Mouse (Mus musculus): ENCODE results near the gene Camsap2. TPM values are rescaled to one million over a fixed set of nuclear protein-coding genes. Genes with fewer than 3 reads are reported as not detected.
A peak's percentile ranks its signal among the peaks of the same experiment; 100 is the strongest.

Gene Camsap2
- total and polyA plus RNA-seq, 3 experiments = 8.8 to 46.9 (median 40.5) TPM

DNA sequence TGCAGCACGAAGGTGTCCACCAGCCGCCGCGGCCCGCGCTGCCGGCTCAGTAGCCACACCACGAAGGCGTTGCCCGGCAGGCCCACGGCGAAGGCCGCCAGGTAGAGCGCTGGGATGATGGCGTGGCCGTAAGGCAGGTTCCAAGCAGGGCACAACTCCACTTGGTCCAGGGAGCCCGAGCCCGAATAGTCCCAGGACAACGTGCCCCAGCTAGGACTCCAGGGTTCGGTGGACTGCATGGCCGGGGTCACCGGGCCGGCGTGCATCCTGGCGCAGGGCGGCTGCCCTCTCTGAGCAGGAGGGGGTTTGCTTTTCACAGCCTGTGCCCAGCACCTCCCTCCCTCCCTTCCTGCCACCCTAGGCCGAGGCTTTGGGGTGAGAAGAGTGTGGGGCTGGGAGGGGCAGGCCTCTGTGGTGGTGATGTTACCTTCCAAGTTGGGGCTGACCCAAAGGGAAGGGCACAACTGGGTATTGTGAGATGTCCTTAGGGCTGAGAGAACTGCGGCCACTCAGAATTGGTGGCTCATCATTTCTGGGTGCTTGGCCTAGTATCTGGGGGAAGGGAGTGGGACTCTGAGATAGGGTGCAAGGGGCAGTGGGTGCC is 85.2 kb downstream of the Camsap2 start, which contains the start of gene Gpr25:
TSS of gene Gpr25 (minus strand) at position 239 of the 604 bp plus-strand sequence.
- ATAC-seq (ENCODE audit: extremely low read depth, insufficient number of reproducible peaks, low FRiP score, poor library complexity, severe bottlenecking) = no peak
- peaks cover 26% of the 10 kb centered on the region for H3K4me1 ChIP-seq (ENCODE audit: insufficient read depth, low read depth, low read length)
- peaks cover 56% of the 10 kb centered on the region for H3K27me3 ChIP-seq (ENCODE audit: insufficient read depth, low read length)
- H3K4me3 ChIP-seq (ENCODE audit: low read depth, low read length) = peak within 1 kb of the TSS; percentile 17; the same call in 1 of the 2 replicates
- H3K36me3 ChIP-seq (replicated peaks) = no peaks in the 10 kb centered on the region
- TF ChIP-seq GATA2 (IDR thresholded peaks at IDR 0.05; ENCODE audit: borderline replicate concordance, low read depth, low read length) (no peak), TAL1 (conservative IDR thresholded peaks at IDR 0.05; ENCODE audit: low read depth, low read length) (no peak), CTCF (IDR thresholded peaks at IDR 0.05; ENCODE audit: low read depth, low read length) (no peak), GATA1 (IDR thresholded peaks at IDR 0.05; ENCODE audit: borderline replicate concordance, low read length) (no peak), POLR2AphosphoS5 (IDR thresholded peaks at IDR 0.05; ENCODE audit: insufficient replicate concordance, low read depth, low read length) (no peak)
- DNase-seq (ENCODE audit: low spot score) = no peak
- peaks cover 15% of the 10 kb centered on the region for H3K9me3 ChIP-seq (replicated peaks)

DNA sequence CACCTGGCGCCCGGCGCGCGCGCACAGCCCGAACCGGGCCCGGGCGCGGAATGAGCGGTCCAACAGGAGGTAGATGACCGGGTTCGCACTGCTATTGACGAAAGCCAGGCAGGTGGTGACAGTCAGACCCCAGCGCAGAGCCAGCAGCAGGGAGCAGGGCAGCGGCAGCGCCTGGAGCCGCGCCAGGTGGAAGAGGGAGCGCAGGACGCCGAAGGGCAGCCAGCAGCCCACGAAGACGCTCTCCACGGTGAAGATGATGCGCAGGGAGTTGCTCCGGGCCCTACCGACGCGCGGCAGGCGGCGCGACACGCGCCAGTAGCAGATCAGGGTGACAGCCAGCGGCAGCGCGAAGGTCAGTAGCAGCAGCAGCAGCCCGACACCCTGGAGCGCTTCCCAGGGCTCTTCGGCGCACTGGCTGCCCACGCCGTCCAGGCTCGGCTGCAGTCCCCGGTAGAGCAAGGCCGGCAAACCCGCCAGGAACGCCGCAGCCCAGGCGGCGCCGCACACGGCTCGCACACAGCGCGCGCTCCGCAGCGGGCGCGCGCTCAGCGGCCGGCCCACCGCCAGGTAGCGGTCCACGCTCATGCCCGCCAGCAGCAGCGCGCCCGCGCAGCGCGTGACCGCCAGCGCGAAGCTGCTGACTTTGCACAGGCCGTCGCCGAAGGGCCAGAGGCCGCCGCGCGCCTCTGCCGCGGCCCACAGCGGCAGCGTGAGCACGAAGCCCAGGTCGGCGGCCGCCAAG is 85.8 kb downstream of the Camsap2 start:
- no peak for ATAC-seq (ENCODE audit: extremely low read depth, insufficient number of reproducible peaks, low FRiP score, poor library complexity, severe bottlenecking)
- TF ChIP-seq CTCF (IDR thresholded peaks at IDR 0.05; ENCODE audit: low read depth, low read length) = no peak
- no peak for TF ChIP-seq GATA2 (IDR thresholded peaks at IDR 0.05; ENCODE audit: borderline replicate concordance, low read depth, low read length)
- TF ChIP-seq TAL1 (conservative IDR thresholded peaks at IDR 0.05; ENCODE audit: low read depth, low read length) = no peak
- no peak for TF ChIP-seq POLR2AphosphoS5 (IDR thresholded peaks at IDR 0.05; ENCODE audit: insufficient replicate concordance, low read depth, low read length)
- no peak for TF ChIP-seq GATA1 (IDR thresholded peaks at IDR 0.05; ENCODE audit: borderline replicate concordance, low read length)
- no peak for DNase-seq (ENCODE audit: low spot score)
- peaks cover 15% of the 10 kb centered on the region for H3K9me3 ChIP-seq (replicated peaks)
- H3K27me3 ChIP-seq (ENCODE audit: insufficient read depth, low read length) = peaks cover 56% of the 10 kb centered on the region
- H3K36me3 ChIP-seq (replicated peaks) = no peaks in the 10 kb centered on the region
- peaks cover 33% of the 10 kb centered on the region for H3K4me1 ChIP-seq (ENCODE audit: insufficient read depth, low read depth, low read length)
- H3K4me3 ChIP-seq (ENCODE audit: low read depth, low read length) = peak overlapping the region; percentile 9; the same call in 1 of the 2 replicates

DNA sequence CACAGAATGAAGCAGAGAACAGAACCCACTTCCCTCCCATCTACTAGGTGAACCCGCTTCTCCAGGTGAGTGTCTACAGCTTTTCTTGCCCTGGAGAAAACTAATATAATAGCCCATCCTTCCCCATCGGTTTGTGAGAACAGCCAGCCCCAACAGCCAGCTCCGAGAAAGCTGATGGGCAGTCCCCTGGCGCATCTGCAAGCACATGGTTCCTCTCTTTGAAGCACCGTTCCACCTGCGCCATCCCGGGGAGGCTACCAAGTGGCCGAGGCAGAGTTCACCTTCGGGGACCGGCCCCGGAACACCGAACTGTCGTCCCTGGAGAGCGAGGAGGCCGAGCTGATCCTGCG is 86.4 kb downstream of the Camsap2 start:
- DNase-seq (ENCODE audit: low spot score) (no peak), ATAC-seq (ENCODE audit: extremely low read depth, insufficient number of reproducible peaks, low FRiP score, poor library complexity, severe bottlenecking) (no peak)
- TF ChIP-seq POLR2AphosphoS5 (IDR thresholded peaks at IDR 0.05; ENCODE audit: insufficient replicate concordance, low read depth, low read length) (no peak), TAL1 (conservative IDR thresholded peaks at IDR 0.05; ENCODE audit: low read depth, low read length) (no peak), GATA2 (IDR thresholded peaks at IDR 0.05; ENCODE audit: borderline replicate concordance, low read depth, low read length) (no peak), GATA1 (IDR thresholded peaks at IDR 0.05; ENCODE audit: borderline replicate concordance, low read length) (no peak), CTCF (IDR thresholded peaks at IDR 0.05; ENCODE audit: low read depth, low read length) (no peak)
- Histone ChIP-seq H3K4me1 (ENCODE audit: insufficient read depth, low read depth, low read length) (peaks cover 38% of the 10 kb centered on the region), H3K36me3 (replicated peaks) (no peaks in the 10 kb centered on the region), H3K4me3 (ENCODE audit: low read depth, low read length) (no peak overlapping the region), H3K27me3 (ENCODE audit: insufficient read depth, low read length) (peaks cover 56% of the 10 kb centered on the region), H3K9me3 (replicated peaks) (peaks cover 15% of the 10 kb centered on the region)

DNA sequence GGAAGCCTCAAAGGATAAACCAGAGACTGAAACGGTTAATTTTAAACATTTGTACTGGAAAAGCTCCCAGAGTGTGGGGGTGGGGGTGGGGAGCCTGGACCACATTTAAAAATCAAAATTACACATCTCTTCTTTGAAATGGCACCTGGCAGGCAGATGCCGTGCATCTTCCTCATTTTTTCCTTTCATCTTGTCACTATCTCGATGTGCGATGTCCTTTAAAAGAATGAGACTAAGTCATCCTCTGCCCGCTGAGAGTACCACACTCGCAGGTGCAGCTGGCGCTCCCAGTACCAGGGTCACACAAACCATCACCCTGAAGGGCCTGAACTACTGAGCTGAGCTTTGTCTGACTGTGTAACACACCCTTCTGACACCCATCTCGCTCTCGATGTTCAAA is 87.4 kb downstream of the Camsap2 start:
- H3K27me3 ChIP-seq (ENCODE audit: insufficient read depth, low read length) = peaks cover 51% of the 10 kb centered on the region
- ATAC-seq (ENCODE audit: extremely low read depth, insufficient number of reproducible peaks, low FRiP score, poor library complexity, severe bottlenecking) = no peak
- H3K4me1 ChIP-seq (ENCODE audit: insufficient read depth, low read depth, low read length) = peaks cover 43% of the 10 kb centered on the region
- peaks cover 15% of the 10 kb centered on the region for H3K9me3 ChIP-seq (replicated peaks)
- no peak overlapping the region for H3K4me3 ChIP-seq (ENCODE audit: low read depth, low read length)
- TF ChIP-seq CTCF (IDR thresholded peaks at IDR 0.05; ENCODE audit: low read depth, low read length) = no peak
- H3K36me3 ChIP-seq (replicated peaks) = no peaks in the 10 kb centered on the region
- DNase-seq (ENCODE audit: low spot score) = no peak

DNA sequence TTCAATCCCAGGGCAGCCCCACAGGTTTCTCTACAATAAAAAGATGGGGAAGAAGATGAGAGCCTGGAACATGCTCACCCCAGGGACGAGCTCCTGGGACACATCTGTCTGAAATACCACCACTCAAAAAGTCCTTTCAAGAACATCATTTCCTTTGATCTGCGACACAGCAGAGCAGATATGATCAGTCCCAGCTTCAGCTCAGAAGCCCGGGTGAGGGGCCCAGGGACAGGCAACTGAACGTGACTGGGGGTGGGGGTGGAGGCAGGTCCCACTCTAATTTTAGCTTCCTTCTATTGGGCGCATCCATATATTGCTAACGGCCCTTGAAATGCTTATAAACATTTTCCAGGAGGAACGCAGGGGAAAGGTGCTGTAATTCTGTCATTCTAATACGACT is 90.2 kb downstream of the Camsap2 start:
- H3K36me3 ChIP-seq (replicated peaks) = no peaks in the 10 kb centered on the region
- peaks cover 31% of the 10 kb centered on the region for H3K27me3 ChIP-seq (ENCODE audit: insufficient read depth, low read length)
- H3K4me1 ChIP-seq (ENCODE audit: insufficient read depth, low read depth, low read length) = peaks cover 49% of the 10 kb centered on the region
- TF ChIP-seq CTCF (IDR thresholded peaks at IDR 0.05; ENCODE audit: low read depth, low read length) = no peak
- TF ChIP-seq GATA2 (IDR thresholded peaks at IDR 0.05; ENCODE audit: borderline replicate concordance, low read depth, low read length) = no peak
- TF ChIP-seq TAL1 (conservative IDR thresholded peaks at IDR 0.05; ENCODE audit: low read depth, low read length) = no peak
- TF ChIP-seq POLR2AphosphoS5 (IDR thresholded peaks at IDR 0.05; ENCODE audit: insufficient replicate concordance, low read depth, low read length) = no peak
- no peak for TF ChIP-seq GATA1 (IDR thresholded peaks at IDR 0.05; ENCODE audit: borderline replicate concordance, low read length)
- ATAC-seq (ENCODE audit: extremely low read depth, insufficient number of reproducible peaks, low FRiP score, poor library complexity, severe bottlenecking) = no peak
- peaks cover 13% of the 10 kb centered on the region for H3K9me3 ChIP-seq (replicated peaks)
- H3K4me3 ChIP-seq (ENCODE audit: low read depth, low read length) = no peak overlapping the region; the same call in 1 of the 2 replicates
- DNase-seq (ENCODE audit: low spot score) = no peak

DNA sequence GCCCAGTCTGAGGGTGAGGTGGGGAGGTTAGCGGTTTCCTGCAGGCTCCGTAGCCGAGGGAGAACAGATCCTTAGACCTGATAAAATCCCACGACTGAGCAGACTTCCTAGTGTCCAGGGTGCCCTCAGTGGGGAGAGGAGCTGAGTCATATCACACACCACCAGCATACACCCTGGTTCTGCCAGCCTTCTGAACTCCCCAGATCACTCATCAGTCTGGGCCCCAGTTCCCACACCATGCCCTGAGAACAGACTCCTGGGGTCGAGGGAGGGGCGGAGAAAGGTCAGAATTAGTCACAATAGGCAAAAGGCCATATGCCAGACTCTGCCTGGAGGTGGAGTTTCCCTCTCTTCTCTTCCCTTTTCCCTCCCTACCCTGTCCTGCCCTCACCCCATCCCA is 90.7 kb downstream of the Camsap2 start:
- ATAC-seq (ENCODE audit: extremely low read depth, insufficient number of reproducible peaks, low FRiP score, poor library complexity, severe bottlenecking) = peak; percentile 89
- Histone ChIP-seq H3K9me3 (replicated peaks) (peaks cover 8% of the 10 kb centered on the region), H3K4me1 (ENCODE audit: insufficient read depth, low read depth, low read length) (peaks cover 49% of the 10 kb centered on the region), H3K27me3 (ENCODE audit: insufficient read depth, low read length) (peaks cover 27% of the 10 kb centered on the region), H3K36me3 (replicated peaks) (no peaks in the 10 kb centered on the region), H3K4me3 (ENCODE audit: low read depth, low read length) (peak overlapping the region; percentile 34; the same call in 1 of the 2 replicates)
- TF ChIP-seq GATA1 (IDR thresholded peaks at IDR 0.05; ENCODE audit: borderline replicate concordance, low read length) = no peak
- TF ChIP-seq GATA2 (IDR thresholded peaks at IDR 0.05; ENCODE audit: borderline replicate concordance, low read depth, low read length) = no peak
- no peak for TF ChIP-seq CTCF (IDR thresholded peaks at IDR 0.05; ENCODE audit: low read depth, low read length)
- TF ChIP-seq TAL1 (conservative IDR thresholded peaks at IDR 0.05; ENCODE audit: low read depth, low read length) = no peak
- DNase-seq (ENCODE audit: low spot score) = peak; percentile 61
